26 mouse cellular contexts compared by ENCODE assay signal in genomic region chr4:36647753-36648152, GRCm38 (mm10).
"Had no signal": no experiment of that assay in that cellular context is flagged by ENCODE, and none has a peak within 500 bp of the region (broad histone marks: within the 10 kb centered on the region; RNA-seq: fewer than 3 reads in every experiment).

No protein-coding gene starts in this region.

- H3K4me2 ChIP-seq: embryonic facial prominence, embryonic 12.5 days; embryonic facial prominence, embryonic 13.5 days; embryonic facial prominence, embryonic 15.5 days; forebrain, embryonic 12.5 days; forebrain, embryonic 13.5 days; forebrain, embryonic 15.5 days had no signal

- H3K27me3 ChIP-seq: embryonic facial prominence, embryonic 12.5 days; embryonic facial prominence, embryonic 13.5 days; embryonic facial prominence, embryonic 15.5 days; forebrain, embryonic 12.5 days; forebrain, embryonic 13.5 days; forebrain, embryonic 15.5 days had no signal

- H3K36me3 ChIP-seq: embryonic facial prominence, embryonic 10.5 days; embryonic facial prominence, embryonic 12.5 days; embryonic facial prominence, embryonic 13.5 days; embryonic facial prominence, embryonic 15.5 days; forebrain, embryonic 10.5 days; forebrain, embryonic 12.5 days; forebrain, embryonic 15.5 days had no signal

- H3K9ac ChIP-seq: embryonic facial prominence, embryonic 12.5 days; embryonic facial prominence, embryonic 13.5 days; embryonic facial prominence, embryonic 15.5 days; forebrain, embryonic 12.5 days; forebrain, embryonic 13.5 days; forebrain, embryonic 15.5 days; forebrain, postnatal 0 days had no signal

- ATAC-seq: forebrain, embryonic 13.5 days; forebrain, embryonic 14.5 days; forebrain, embryonic 15.5 days; forebrain, embryonic 16.5 days; forebrain, postnatal 0 days had no signal

- H3K9me3 ChIP-seq: embryonic facial prominence, embryonic 10.5 days; embryonic facial prominence, embryonic 12.5 days; embryonic facial prominence, embryonic 13.5 days; embryonic facial prominence, embryonic 15.5 days; forebrain, embryonic 10.5 days; forebrain, embryonic 12.5 days; forebrain, embryonic 13.5 days; forebrain, embryonic 15.5 days had no signal

- H3K4me3 ChIP-seq: embryonic facial prominence, embryonic 10.5 days; embryonic facial prominence, embryonic 12.5 days; embryonic facial prominence, embryonic 13.5 days; embryonic facial prominence, embryonic 15.5 days; erythroblast, embryonic 14.5 days; forebrain, embryonic 10.5 days; forebrain, embryonic 12.5 days; forebrain, embryonic 13.5 days; forebrain, embryonic 15.5 days; gastrocnemius, adult 2 months; heart, adult 2 months had no signal

- DNase-seq: cerebellum, adult 9-11 months; cerebellum, postnatal 10 days; cerebellum, postnatal 14 days; cerebellum, postnatal 25 days; cerebellum, postnatal 36 days; embryo, embryonic 11 days; forebrain, postnatal 0 days; gastrocnemius, adult 2 months; gastrocnemius, postnatal 10 days; gastrocnemius, postnatal 14 days; gastrocnemius, postnatal 25 days; gastrocnemius, postnatal 36 days; heart, adult 11 months; heart, adult 18-20 months; heart, adult 2 months had no signal

- H3K4me1 ChIP-seq: embryonic facial prominence, embryonic 10.5 days; embryonic facial prominence, embryonic 12.5 days; embryonic facial prominence, embryonic 13.5 days; embryonic facial prominence, embryonic 15.5 days; forebrain, embryonic 10.5 days; forebrain, embryonic 12.5 days; forebrain, embryonic 13.5 days; forebrain, embryonic 15.5 days had no signal

- H3K27ac ChIP-seq: embryonic facial prominence, embryonic 10.5 days; embryonic facial prominence, embryonic 12.5 days; embryonic facial prominence, embryonic 13.5 days; embryonic facial prominence, embryonic 15.5 days; forebrain, embryonic 10.5 days; forebrain, embryonic 12.5 days; forebrain, embryonic 13.5 days; forebrain, embryonic 15.5 days; gastrocnemius, adult 2 months; heart, adult 2 months had no signal
